Mouse (Mus musculus) forebrain, embryonic 14.5 days (tissue): ENCODE measurements around the gene Klc4. TPM values are rescaled to one million over a fixed set of nuclear protein-coding genes. Genes with fewer than 3 reads are reported as not detected.

ENCODE experiments used
- ATAC-seq: fragments of 200-750 bp; cut with Nextera tagmentation; 2 replicates; pipeline ENCODE4 v1.8.0; 2017; ENCODE audit warnings: mild to moderate bottlenecking, moderate library complexity
- DNase-seq: peaks from one replicate; pipeline ENCODE4 v3.0.0-alpha.2; 2015; ENCODE audit warnings: low spot score
- H3K27ac ChIP-seq: fragments of 300-500 bp; sonication (generic); 2 replicates; pipeline ENCODE4 v1.5.1; 2014; ENCODE audit warnings: low read depth, mild to moderate bottlenecking, control low read depth, low read length, moderate library complexity
- H3K27me3 ChIP-seq: fragments of 300-500 bp; sonication (generic); replicated peaks from 2 replicates; pipeline ENCODE4 v1.6.1; 2014; ENCODE audit warnings: low read length, control low read depth, mixed read lengths; ENCODE audit not compliant: control insufficient read depth, insufficient read depth
- H3K36me3 ChIP-seq: fragments of 300-500 bp; sonication (generic); 2 replicates; pipeline ENCODE4 v1.6.1; 2014; ENCODE audit warnings: low read length, control low read depth; ENCODE audit not compliant: control insufficient read depth, insufficient read depth
- H3K4me1 ChIP-seq: fragments of 300-500 bp; sonication (generic); 2 replicates; pipeline ENCODE4 v1.6.1; 2014; ENCODE audit warnings: antibody characterized with exemption, low read length, control low read depth; ENCODE audit not compliant: control insufficient read depth, insufficient read depth
- H3K4me2 ChIP-seq: fragments of 300-500 bp; sonication (generic); 2 replicates; pipeline ENCODE4 v1.6.1; 2014; ENCODE audit warnings: mild to moderate bottlenecking, control low read depth, low read length
- H3K4me3 ChIP-seq: fragments of 300-500 bp; sonication (generic); 2 replicates; pipeline ENCODE4 v1.5.1; 2014; ENCODE audit warnings: low read depth, low read length, control low read depth
- H3K9ac ChIP-seq: fragments of 300-500 bp; sonication (generic); 2 replicates; pipeline ENCODE4 v1.6.1; 2014; ENCODE audit warnings: mild to moderate bottlenecking, low read length, control low read depth, moderate library complexity
- H3K9me3 ChIP-seq: fragments of 300-500 bp; sonication (generic); replicated peaks from 2 replicates; pipeline ENCODE4 v1.6.1; 2016; ENCODE audit warnings: low read length, control low read depth, mixed read lengths; ENCODE audit not compliant: control insufficient read depth
- WGBS: fragments of 180-500 bp; shearing (Covaris S2); extraction: QIAGEN DNeasy Blood & Tissue Kit; methylation state at CpG from one replicate; pipeline ENCODE4 v1.1.7; 2014; 5-methylcytosine and 5-hydroxymethylcytosine counted together
- polyA plus RNA-seq: library from polyadenylated mRNA; unstranded; fragments of >200 nt; fragmentation: Nextera tagmentation; extraction: Ambion mirVana; gene quantifications from 2 replicates; pipeline ENCODE4 v1.2.1, GENCODE M21; 2014

Klc4 gene
- polyA plus RNA-seq, 1 experiment from 2014 or later, result 34.7 TPM

GRCm38 (mm10) chr17:46593124-46593523, 52.7 kb downstream of the Klc4 start:
- H3K4me1 ChIP-seq, result no peaks in the 10 kb centered on the region
- no peak overlapping the region for H3K4me3 ChIP-seq
- ATAC-seq (no peak), DNase-seq (no peak)
- H3K27me3 ChIP-seq, result no peaks in the 10 kb centered on the region
- H3K9ac ChIP-seq, result no peak overlapping the region
- 90% methylated on average over 4 of the region's 4 CpGs for WGBS
- H3K36me3 ChIP-seq, result peaks cover 24% of the 10 kb centered on the region
- no peaks in the 10 kb centered on the region for H3K9me3 ChIP-seq
- H3K4me2 ChIP-seq, result no peak overlapping the region
- H3K27ac ChIP-seq, result no peak overlapping the region

- H3K4me1 ChIP-seq, result no peaks in the 10 kb centered on the region
- peaks cover 38% of the 10 kb centered on the region for H3K36me3 ChIP-seq
- H3K9ac ChIP-seq, result no peak overlapping the region
- H3K9me3 ChIP-seq, result no peaks in the 10 kb centered on the region
- WGBS, result 85% methylated on average over 19 of the region's 19 CpGs
- DNase-seq, result no peak
- H3K4me2 ChIP-seq, result no peak overlapping the region
- H3K4me3 ChIP-seq, result no peak overlapping the region
- ATAC-seq, result no peak
- no peak overlapping the region for H3K27ac ChIP-seq
- H3K27me3 ChIP-seq, result no peaks in the 10 kb centered on the region
These were observed 54.4 kb downstream of the Klc4 start for GRCm38 (mm10) chr17:46591406-46591805.

- 96% methylated on average over 7 of the region's 7 CpGs for WGBS
- Histone ChIP-seq H3K4me1 (no peaks in the 10 kb centered on the region), H3K27ac (no peak overlapping the region), H3K27me3 (no peaks in the 10 kb centered on the region), H3K4me3 (no peak overlapping the region), H3K9ac (no peak overlapping the region), H3K4me2 (no peak overlapping the region), H3K9me3 (no peaks in the 10 kb centered on the region), H3K36me3 (peaks cover 48% of the 10 kb centered on the region)
- ATAC-seq (no peak), DNase-seq (no peak)
These were observed 55.4 kb downstream of the Klc4 start for GRCm38 (mm10) chr17:46590439-46590838.

GRCm38 (mm10) chr17:46589635-46590314, 56.0 kb downstream of the Klc4 start:
- no peak overlapping the region for H3K9ac ChIP-seq

GRCm38 (mm10) chr17:46588913-46589312, 56.9 kb downstream of the Klc4 start:
- H3K36me3 ChIP-seq, result peaks cover 56% of the 10 kb centered on the region
- no peaks in the 10 kb centered on the region for H3K9me3 ChIP-seq
- WGBS, result 98% methylated on average over 6 of the region's 6 CpGs
- H3K9ac ChIP-seq, result no peak overlapping the region
- ATAC-seq, result no peak
- no peak overlapping the region for H3K27ac ChIP-seq
- H3K4me3 ChIP-seq, result no peak overlapping the region
- no peaks in the 10 kb centered on the region for H3K4me1 ChIP-seq
- no peaks in the 10 kb centered on the region for H3K27me3 ChIP-seq
- H3K4me2 ChIP-seq, result no peak overlapping the region
- no peak for DNase-seq

More at GRCm38 (mm10) chr17:46589635-46590314, 56.0 kb downstream of the Klc4 start:
- no peak overlapping the region for H3K4me3 ChIP-seq
- no peaks in the 10 kb centered on the region for H3K9me3 ChIP-seq
- DNase-seq (no peak), ATAC-seq (no peak)
- H3K4me2 ChIP-seq, result no peak overlapping the region
- H3K36me3 ChIP-seq, result peaks cover 55% of the 10 kb centered on the region
- H3K27me3 ChIP-seq, result no peaks in the 10 kb centered on the region
- 92% methylated on average over 16 of the region's 16 CpGs for WGBS
- no peak overlapping the region for H3K27ac ChIP-seq
- no peaks in the 10 kb centered on the region for H3K4me1 ChIP-seq

GRCm38 (mm10) chr17:46588173-46588572, 57.6 kb downstream of the Klc4 start:
- Histone ChIP-seq H3K4me2 (no peak overlapping the region), H3K27me3 (no peaks in the 10 kb centered on the region), H3K4me1 (no peaks in the 10 kb centered on the region), H3K36me3 (peaks cover 56% of the 10 kb centered on the region), H3K4me3 (no peak overlapping the region), H3K27ac (no peak overlapping the region), H3K9ac (no peak overlapping the region), H3K9me3 (no peaks in the 10 kb centered on the region)
- no peak for ATAC-seq
- DNase-seq, result no peak
- 84% methylated on average over 9 of the region's 9 CpGs for WGBS

GRCm38 (mm10) chr17:46586327-46586726, 59.5 kb downstream of the Klc4 start:
- H3K4me1 ChIP-seq, result no peaks in the 10 kb centered on the region
- WGBS, result 96% methylated on average over 8 of the region's 8 CpGs
- H3K4me3 ChIP-seq, result no peak overlapping the region
- no peaks in the 10 kb centered on the region for H3K27me3 ChIP-seq
- ATAC-seq (no peak), DNase-seq (no peak)
- no peak overlapping the region for H3K9ac ChIP-seq
- peaks cover 71% of the 10 kb centered on the region for H3K36me3 ChIP-seq
- no peaks in the 10 kb centered on the region for H3K9me3 ChIP-seq
- H3K27ac ChIP-seq, result no peak overlapping the region
- H3K4me2 ChIP-seq, result no peak overlapping the region

Other genes with a start within 250 kb of the Klc4 start
- gene Crip3, start 217.1 kb downstream of the Klc4 start, polyA plus RNA-seq, result 0.93 and 1.2 TPM in 2 replicates
- not detected in 2 replicates for gene Slc22a7, start 207.6 kb downstream of the Klc4 start, polyA plus RNA-seq
- 3.8 and 4.8 TPM in 2 replicates for gene Ttbk1, start 158.3 kb downstream of the Klc4 start, polyA plus RNA-seq
- gene Dnph1, start 149.3 kb downstream of the Klc4 start, polyA plus RNA-seq, result 33.0 and 41.6 TPM in 2 replicates
- 7.6 and 10.8 TPM in 2 replicates for gene Cul9, start 99.6 kb downstream of the Klc4 start, polyA plus RNA-seq
- gene Srf, start 89.8 kb downstream of the Klc4 start, polyA plus RNA-seq, result 4.6 and 4.7 TPM in 2 replicates
- 15.3 and 19.0 TPM in 2 replicates for gene Ptk7, start 16.5 kb downstream of the Klc4 start, polyA plus RNA-seq
- 83.3 and 108 TPM in 2 replicates for gene Mrpl2, start 207 bp upstream of the Klc4 start, polyA plus RNA-seq
- 28.3 and 30.2 TPM in 2 replicates for gene Cul7, start 4.3 kb upstream of the Klc4 start, polyA plus RNA-seq
- gene Rrp36, start 28.3 kb upstream of the Klc4 start, polyA plus RNA-seq, result 30.1 and 31.4 TPM in 2 replicates
- gene Mea1, start 32.8 kb upstream of the Klc4 start, polyA plus RNA-seq, result 243 and 265 TPM in 2 replicates
- 147 and 164 TPM in 2 replicates for gene Klhdc3, start 34.9 kb upstream of the Klc4 start, polyA plus RNA-seq
- 73.9 and 78.0 TPM in 2 replicates for gene Ppp2r5d, start 59.1 kb upstream of the Klc4 start, polyA plus RNA-seq
- 16.9 and 17.6 TPM in 2 replicates for gene Pex6, start 65.4 kb upstream of the Klc4 start, polyA plus RNA-seq
- gene Gnmt, start 83.1 kb upstream of the Klc4 start, polyA plus RNA-seq, result 0.58 and 0.79 TPM in 2 replicates
- gene Cnpy3, start 106.2 kb upstream of the Klc4 start, polyA plus RNA-seq, result 54.1 and 57.5 TPM in 2 replicates
- 0.22 TPM in 1 of 2 replicates, not detected in the other for gene Ptcra, start 117.7 kb upstream of the Klc4 start, polyA plus RNA-seq
- 63.9 and 89.9 TPM in 2 replicates for gene 2310039H08Rik, start 126.6 kb upstream of the Klc4 start, polyA plus RNA-seq
- gene Rpl7l1, start 136.7 kb upstream of the Klc4 start, polyA plus RNA-seq, result 108 and 110 TPM in 2 replicates
- gene Bicral, start 212.5 kb upstream of the Klc4 start, polyA plus RNA-seq, result 7.5 and 8.5 TPM in 2 replicates
- 66.4 TPM in 2 replicates for gene Tbcc, start 244.7 kb upstream of the Klc4 start, polyA plus RNA-seq